Mouse (Mus musculus) liver, embryonic 14.5 days (tissue): ENCODE data around the gene Eif2b1.

Experiments
- CTCF ChIP-seq: IDR thresholded peaks from 2 replicates; pipeline ENCODE4 v1.5.1; 2016; ENCODE audit warnings: antibody characterized with exemption, low read depth, control low read depth
- EP300 ChIP-seq: IDR thresholded peaks from 2 replicates; pipeline ENCODE4 v1.6.1; 2016; ENCODE audit warnings: antibody characterized with exemption, low read depth

DNA sequence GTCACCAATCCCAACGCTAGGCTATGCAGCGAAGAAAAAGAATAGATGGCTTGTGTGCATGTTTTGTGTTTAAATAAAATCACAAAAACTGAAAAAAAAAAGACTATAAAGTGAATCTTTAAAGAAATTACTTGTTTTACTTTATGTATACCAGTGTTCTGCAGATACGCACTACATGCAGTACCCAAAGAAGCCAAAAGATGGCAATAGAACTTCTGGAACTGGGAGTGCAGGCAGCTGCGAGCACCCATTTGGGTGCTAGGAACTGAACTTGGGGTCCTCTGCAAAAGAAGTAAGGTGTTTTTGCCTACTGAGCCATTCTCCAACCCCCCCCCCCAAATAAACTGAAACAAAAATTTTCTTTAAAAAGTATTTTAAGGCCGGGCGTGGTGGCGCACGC, 55.9 kb downstream of the Eif2b1 start:
- TF ChIP-seq EP300 (no peak), CTCF (peak; percentile 41; the same call in 1 of the 2 replicates)
